Mouse (Mus musculus): ENCODE results near the gene Trpm7. TPM values are rescaled to one million over a fixed set of nuclear protein-coding genes. Genes with fewer than 3 reads are reported as not detected.

Gene Trpm7
- polyA plus RNA-seq, 1 experiment: 27.9 TPM

GRCm38 (mm10) chr2:126767599-126767998 lies 108.4 kb downstream of the Trpm7 start:
- TF ChIP-seq POLR2A (IDR thresholded peaks at IDR 0.05; ENCODE audit: extremely low read depth, insufficient read depth, low read length) (no peak), CTCF (IDR thresholded peaks at IDR 0.05; ENCODE audit: extremely low read depth, insufficient read depth, low read length) (no peak)
- Histone ChIP-seq H3K27ac (ENCODE audit: insufficient read depth, low read length) (no peak overlapping the region), H3K4me1 (ENCODE audit: control insufficient read depth, insufficient read depth, low read length) (peaks cover 3% of the 10 kb centered on the region; the same call in 1 of the 2 replicates), H3K4me3 (ENCODE audit: insufficient read depth, low read length) (no peak overlapping the region)

GRCm38 (mm10) chr2:126765867-126766582 lies 110.0 kb downstream of the Trpm7 start:
- Histone ChIP-seq H3K4me3 (ENCODE audit: insufficient read depth, low read length) (no peak overlapping the region), H3K27ac (ENCODE audit: insufficient read depth, low read length) (no peak overlapping the region), H3K4me1 (ENCODE audit: control insufficient read depth, insufficient read depth, low read length) (peaks cover 3% of the 10 kb centered on the region; the same call in 1 of the 2 replicates)
- TF ChIP-seq CTCF (IDR thresholded peaks at IDR 0.05; ENCODE audit: extremely low read depth, insufficient read depth, low read length): no peak
- TF ChIP-seq POLR2A (IDR thresholded peaks at IDR 0.05; ENCODE audit: extremely low read depth, insufficient read depth, low read length): no peak

- H3K4me1 ChIP-seq (ENCODE audit: control insufficient read depth, insufficient read depth, low read length): no peaks in the 10 kb centered on the region
- no peak overlapping the region for H3K27ac ChIP-seq (ENCODE audit: insufficient read depth, low read length)
- H3K4me3 ChIP-seq (ENCODE audit: insufficient read depth, low read length): no peak overlapping the region
- TF ChIP-seq CTCF (IDR thresholded peaks at IDR 0.05; ENCODE audit: extremely low read depth, insufficient read depth, low read length) (no peak), POLR2A (IDR thresholded peaks at IDR 0.05; ENCODE audit: extremely low read depth, insufficient read depth, low read length) (no peak)
Measured at GRCm38 (mm10) chr2:126759351-126759750, 116.7 kb downstream of the Trpm7 start.

GRCm38 (mm10) chr2:126755664-126756063 lies 120.4 kb downstream of the Trpm7 start:
- H3K4me1 ChIP-seq (ENCODE audit: control insufficient read depth, insufficient read depth, low read length): no peaks in the 10 kb centered on the region
- TF ChIP-seq CTCF (IDR thresholded peaks at IDR 0.05; ENCODE audit: extremely low read depth, insufficient read depth, low read length): no peak
- no peak for TF ChIP-seq POLR2A (IDR thresholded peaks at IDR 0.05; ENCODE audit: extremely low read depth, insufficient read depth, low read length)
- no peak overlapping the region for H3K4me3 ChIP-seq (ENCODE audit: insufficient read depth, low read length)
- no peak overlapping the region for H3K27ac ChIP-seq (ENCODE audit: insufficient read depth, low read length)

DNA sequence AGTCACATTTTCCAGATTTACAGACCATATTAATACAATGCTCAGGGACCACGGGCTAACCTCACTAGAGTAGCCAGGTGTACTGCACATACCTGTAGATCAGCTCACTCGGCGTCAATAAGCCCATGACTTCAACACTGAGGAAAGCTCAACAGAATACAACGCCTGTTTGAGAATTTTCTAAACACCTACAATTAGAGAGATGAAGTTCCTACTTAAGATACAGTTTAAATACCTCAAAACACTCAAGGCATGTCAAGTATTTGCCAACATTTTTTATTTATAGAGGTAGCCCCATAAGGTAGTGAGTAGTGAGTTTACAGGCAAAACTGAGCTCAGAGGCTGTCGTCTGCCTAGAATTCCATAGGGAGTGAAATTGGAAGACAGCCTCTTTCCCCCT lies 132.6 kb downstream of the Trpm7 start:
- H3K4me3 ChIP-seq (ENCODE audit: insufficient read depth, low read length): no peak overlapping the region
- H3K27ac ChIP-seq (ENCODE audit: insufficient read depth, low read length): no peak overlapping the region
- H3K4me1 ChIP-seq (ENCODE audit: control insufficient read depth, insufficient read depth, low read length): no peaks in the 10 kb centered on the region
- TF ChIP-seq CTCF (IDR thresholded peaks at IDR 0.05; ENCODE audit: extremely low read depth, insufficient read depth, low read length) (no peak), POLR2A (IDR thresholded peaks at IDR 0.05; ENCODE audit: extremely low read depth, insufficient read depth, low read length) (no peak)

Other genes with a start within 250 kb of the Trpm7 start
- 19.6 and 20.9 TPM in 2 replicates for gene Gabpb1, start 199.9 kb downstream of the Trpm7 start, polyA plus RNA-seq (2012; rRNA removed)
- 39.0 and 39.2 TPM in 2 replicates for gene Usp8, start 168.9 kb downstream of the Trpm7 start, polyA plus RNA-seq (2012; rRNA removed)
- 3.1 and 4.0 TPM in 2 replicates for gene Usp50, start 92.8 kb downstream of the Trpm7 start, polyA plus RNA-seq (2012; rRNA removed)
- gene Sppl2a, start 57.0 kb upstream of the Trpm7 start, polyA plus RNA-seq (2012; rRNA removed): 22.3 and 22.8 TPM in 2 replicates
- gene Ap4e1, start 132.5 kb upstream of the Trpm7 start, polyA plus RNA-seq (2012; rRNA removed): 7.4 and 8.3 TPM in 2 replicates
- 23.7 and 26.5 TPM in 2 replicates for gene Blvra, start 194.4 kb upstream of the Trpm7 start, polyA plus RNA-seq (2012; rRNA removed)